Mouse (Mus musculus): ENCODE measurements around the gene Babam1. TPM values are rescaled to one million over a fixed set of nuclear protein-coding genes. Genes with fewer than 3 reads are reported as not detected.

Babam1 gene
- total and polyA plus RNA-seq, 3 experiments = 62.8 to 91.3 (median 70.2) TPM

- intact Hi-C loops (cut with DNase I) = loop anchor here (2.0 kb wide), 1 partner anchor 95 kb away; the partner anchor contains the start of genes Haus8 and Myo9b
- Histone ChIP-seq H3K9ac (ENCODE audit: low read depth, low read length) (peak overlapping the region; percentile 79), H3K4me1 (ENCODE audit: control insufficient read depth, insufficient read depth, low read length) (peaks cover 5% of the 10 kb centered on the region), H3K36me3 (ENCODE audit: control insufficient read depth, insufficient read depth, low read length) (no peaks in the 10 kb centered on the region), H3K79me2 (replicated peaks; ENCODE audit: control insufficient read depth, insufficient read depth, low read length) (no peaks in the 10 kb centered on the region), H3K4me3 (peak overlapping the region; percentile 91), H3K27ac (peak overlapping the region; percentile 99), H3K27me3 (ENCODE audit: control insufficient read depth, insufficient read depth, low read length) (no peaks in the 10 kb centered on the region)
- TF ChIP-seq POLR2A (IDR thresholded peaks at IDR 0.05; ENCODE audit: insufficient read depth, low read depth, low read length) (peak; percentile 58), EP300 (IDR thresholded peaks at IDR 0.05; ENCODE audit: insufficient read depth, low read depth, low read length) (no peak)
- 23% methylated on average over 17 of the region's 17 CpGs for WGBS
- no peak for DNase-seq
Measured at GRCm38 (mm10) chr8:71367529-71368176, 29.0 kb upstream of the Babam1 start.

GRCm38 (mm10) chr8:71368366-71368765 lies 28.3 kb upstream of the Babam1 start:
- Histone ChIP-seq H3K9ac (ENCODE audit: low read depth, low read length) (no peak overlapping the region), H3K27ac (peak overlapping the region; percentile 99), H3K79me2 (replicated peaks; ENCODE audit: control insufficient read depth, insufficient read depth, low read length) (no peaks in the 10 kb centered on the region), H3K4me1 (ENCODE audit: control insufficient read depth, insufficient read depth, low read length) (peaks cover 5% of the 10 kb centered on the region), H3K4me3 (no peak overlapping the region), H3K27me3 (ENCODE audit: control insufficient read depth, insufficient read depth, low read length) (no peaks in the 10 kb centered on the region), H3K36me3 (ENCODE audit: control insufficient read depth, insufficient read depth, low read length) (no peaks in the 10 kb centered on the region)
- intact Hi-C loops (cut with DNase I) = no loop called here
- no peak for DNase-seq
- TF ChIP-seq CTCF (IDR thresholded peaks at IDR 0.05) = no peak
- TF ChIP-seq EP300 (IDR thresholded peaks at IDR 0.05; ENCODE audit: insufficient read depth, low read depth, low read length) = no peak
- TF ChIP-seq POLR2A (IDR thresholded peaks at IDR 0.05; ENCODE audit: insufficient read depth, low read depth, low read length) = no peak

- no peaks in the 10 kb centered on the region for H3K36me3 ChIP-seq (ENCODE audit: control insufficient read depth, insufficient read depth, low read length)
- DNase-seq = no peak
- H3K27ac ChIP-seq = no peak overlapping the region; the same call in 1 of the 2 replicates
- no peaks in the 10 kb centered on the region for H3K27me3 ChIP-seq (ENCODE audit: control insufficient read depth, insufficient read depth, low read length)
- no peaks in the 10 kb centered on the region for H3K79me2 ChIP-seq (replicated peaks; ENCODE audit: control insufficient read depth, insufficient read depth, low read length)
- H3K4me3 ChIP-seq = no peak overlapping the region
- intact Hi-C loops (cut with DNase I) = no loop called here
- no peak overlapping the region for H3K9ac ChIP-seq (ENCODE audit: low read depth, low read length)
- no peak for TF ChIP-seq EP300 (IDR thresholded peaks at IDR 0.05; ENCODE audit: insufficient read depth, low read depth, low read length)
- no peak for TF ChIP-seq POLR2A (IDR thresholded peaks at IDR 0.05; ENCODE audit: insufficient read depth, low read depth, low read length)
- TF ChIP-seq CTCF (IDR thresholded peaks at IDR 0.05) = no peak
- peaks cover 5% of the 10 kb centered on the region for H3K4me1 ChIP-seq (ENCODE audit: control insufficient read depth, insufficient read depth, low read length)
- WGBS = 91% methylated on average over 10 of the region's 10 CpGs
Measured at GRCm38 (mm10) chr8:71369040-71369718, 27.5 kb upstream of the Babam1 start.

GRCm38 (mm10) chr8:71370711-71371235 lies 25.9 kb upstream of the Babam1 start:
- Histone ChIP-seq H3K9ac (ENCODE audit: low read depth, low read length) (0 out of 2 replicates have a peak overlapping the region, but pooled peaks have one; percentile 10), H3K79me2 (replicated peaks; ENCODE audit: control insufficient read depth, insufficient read depth, low read length) (no peaks in the 10 kb centered on the region), H3K4me1 (ENCODE audit: control insufficient read depth, insufficient read depth, low read length) (peaks cover 7% of the 10 kb centered on the region), H3K27ac (peak overlapping the region; percentile 99), H3K27me3 (ENCODE audit: control insufficient read depth, insufficient read depth, low read length) (no peaks in the 10 kb centered on the region), H3K4me3 (peak overlapping the region; percentile 82), H3K36me3 (ENCODE audit: control insufficient read depth, insufficient read depth, low read length) (no peaks in the 10 kb centered on the region)
- WGBS = 17% methylated on average over 5 of the region's 5 CpGs
- intact Hi-C loops (cut with DNase I) = loop anchor here (1.0 kb wide), 1 partner anchor 36 kb away; the partner anchor contains the start of gene Ankle1
- no peak for DNase-seq
- no peak for TF ChIP-seq POLR2A (IDR thresholded peaks at IDR 0.05; ENCODE audit: insufficient read depth, low read depth, low read length)
- no peak for TF ChIP-seq CTCF (IDR thresholded peaks at IDR 0.05)
- no peak for TF ChIP-seq EP300 (IDR thresholded peaks at IDR 0.05; ENCODE audit: insufficient read depth, low read depth, low read length)

GRCm38 (mm10) chr8:71371236-71371848 lies 25.3 kb upstream of the Babam1 start, which contains the start of gene Ocel1:
Gene Ocel1 (plus strand): TSS chr8:71371298.
- peaks cover 7% of the 10 kb centered on the region for H3K4me1 ChIP-seq (ENCODE audit: control insufficient read depth, insufficient read depth, low read length)
- DNase-seq = peak; percentile 98 to 99
- WGBS = 1% methylated on average over 68 of the region's 68 CpGs
- peak within 1 kb of the TSS; percentile 82 for H3K4me3 ChIP-seq
- TF ChIP-seq POLR2A (IDR thresholded peaks at IDR 0.05; ENCODE audit: insufficient read depth, low read depth, low read length) (peak; percentile 90), EP300 (IDR thresholded peaks at IDR 0.05; ENCODE audit: insufficient read depth, low read depth, low read length) (0 out of 2 replicates have a peak, but pooled peaks have one; percentile 48), CTCF (IDR thresholded peaks at IDR 0.05) (peak; percentile 95)
- intact Hi-C loops (cut with DNase I) = loop anchor here (1.0 kb wide), 1 partner anchor 35 kb away; the partner anchor contains the start of gene Ankle1
- H3K9ac ChIP-seq (ENCODE audit: low read depth, low read length) = peak within 1 kb of the TSS; percentile 94
- no peaks in the 10 kb centered on the region for H3K79me2 ChIP-seq (replicated peaks; ENCODE audit: control insufficient read depth, insufficient read depth, low read length)
- no peaks in the 10 kb centered on the region for H3K36me3 ChIP-seq (ENCODE audit: control insufficient read depth, insufficient read depth, low read length)
- H3K27ac ChIP-seq = peak within 1 kb of the TSS; percentile 99
- no peaks in the 10 kb centered on the region for H3K27me3 ChIP-seq (ENCODE audit: control insufficient read depth, insufficient read depth, low read length)

All from heart, adult 2 months (tissue).